Mouse (Mus musculus): ENCODE measurements around the gene Gm21972.

GRCm38 (mm10) chr1:86190843-86191242 lies 57.4 kb downstream of the Gm21972 start:
- TF ChIP-seq CTCF (IDR thresholded peaks at IDR 0.05; ENCODE audit: extremely low read depth, insufficient read length, insufficient replicate concordance, low read depth, low read length) (no peak), POLR2A (IDR thresholded peaks at IDR 0.05; ENCODE audit: low read depth, low read length) (no peak)
